Mouse (Mus musculus) gastrocnemius, adult 8-10 months (tissue): Measurements from ENCODE around the gene Cep170b. TPM values are rescaled to one million over a fixed set of nuclear protein-coding genes. Genes with fewer than 3 reads are reported as not detected.

Experiments
- microRNA-seq: library from miRNA; unstranded; fragments of <30 nt; microRNA quantifications from one replicate; pipeline ENCODE4 v1.2.0, GENCODE M21; 2022
- total RNA-seq, 4 experiments: library from RNA; stranded (reverse); gene quantifications; 2 replicates each; pipeline ENCODE4 v1.2.4; 2022

Gene Cep170b
- total RNA-seq, 4 experiments from 2014 or later = 9.8 to 18.4 (median 12.5) TPM

Small RNA genes within 50 kb of the gene (microRNA-seq; reads per million reads assigned to microRNA genes)
- gene Mir6940 = not detected

Other genes with a start within 250 kb of the Cep170b start
- gene A530016L24Rik, start 231.0 kb upstream of the Cep170b start, total RNA-seq = 1 to 10 TPM in 3 of 4 experiments, under 1 TPM in 1; 0.97 to 3.9 (median 2.4) TPM
- not detected for gene Tmem179, start 203.7 kb upstream of the Cep170b start, total RNA-seq
- gene Inf2, start 131.7 kb upstream of the Cep170b start, total RNA-seq = 1 to 10 TPM; 6.7 to 9.2 (median 8.4) TPM
- 1,000 to 10,000 TPM in 3 of 4 experiments, 100 to 1,000 TPM in 1; 952 to 1,087 (median 1,016) TPM for gene Adssl1, start 100.4 kb upstream of the Cep170b start, total RNA-seq
- 10 to 100 TPM; 22.2 to 26.3 (median 24.3) TPM for gene Siva1, start 75.8 kb upstream of the Cep170b start, total RNA-seq
- gene Akt1, start 45.6 kb upstream of the Cep170b start, total RNA-seq = 10 to 100 TPM; 41.6 to 42.5 (median 42.0) TPM
- gene Zbtb42, start 41.6 kb upstream of the Cep170b start, total RNA-seq = under 1 TPM; 0.48 to 0.90 (median 0.58) TPM
- gene Pld4, start 40.2 kb downstream of the Cep170b start, total RNA-seq = 1 to 10 TPM in 3 of 4 experiments, under 1 TPM in 1; 0.48 to 2.5 (median 1.7) TPM
- gene Ahnak2, start 82.2 kb downstream of the Cep170b start, total RNA-seq = 1 to 10 TPM; 6.9 to 8.7 (median 7.6) TPM
- gene Clba1, start 88.5 kb downstream of the Cep170b start, total RNA-seq = under 1 TPM; 0.17 to 0.61 (median 0.45) TPM
- 1 to 10 TPM; 1.9 to 2.8 (median 2.5) TPM for gene Cdca4, start 109.0 kb downstream of the Cep170b start, total RNA-seq
- gene Gpr132, start 147.8 kb downstream of the Cep170b start, total RNA-seq = not detected
- gene Jag2, start 209.3 kb downstream of the Cep170b start, total RNA-seq = 10 to 100 TPM; 22.3 to 31.0 (median 26.7) TPM
- 1 to 10 TPM; 5.2 to 8.8 (median 7.5) TPM for gene Nudt14, start 221.7 kb downstream of the Cep170b start, total RNA-seq